Mouse (Mus musculus) ES-E14 (cell line): Measurements from ENCODE around the gene Zmynd19. TPM values are rescaled to one million over a fixed set of nuclear protein-coding genes. Genes with fewer than 3 reads are reported as not detected.

Source experiments
- DNase-seq: peaks from one replicate; pipeline ENCODE4 v3.0.0-alpha.2; 2013; ENCODE audit warnings: low read depth, low spot score
- H3K27ac ChIP-seq: 2 replicates; pipeline ENCODE4 v1.5.1; 2012; ENCODE audit warnings: low read depth, mild to moderate bottlenecking, low read length, moderate library complexity, mixed read lengths; ENCODE audit not compliant: poor library complexity, insufficient read depth, severe bottlenecking
- H3K36me3 ChIP-seq: 2 replicates; pipeline ENCODE4 v1.6.1; 2012; ENCODE audit warnings: mild to moderate bottlenecking, low read length, moderate library complexity, mixed read lengths; ENCODE audit not compliant: control insufficient read depth, poor library complexity, insufficient read depth, severe bottlenecking
- H3K4me1 ChIP-seq, 2 experiments: fragments of 150-350 bp in 1 of 2; sonication (generic) in 1 of 2; 2 replicates each; pipeline ENCODE4 v1.6.1; 2012; ENCODE audit warnings: low read length in 2 of 2, mild to moderate bottlenecking in 1 of 2, mixed read lengths in 1 of 2; ENCODE audit not compliant: control insufficient read depth in 2 of 2, insufficient read depth in 2 of 2, poor library complexity in 1 of 2
- H3K4me3 ChIP-seq, 2 experiments: fragments of 150-350 bp in 1 of 2; sonication (generic) in 1 of 2; 2 replicates each; pipeline ENCODE4 v1.5.1; 2012; ENCODE audit warnings: low read length in 2 of 2, low read depth in 1 of 2, mild to moderate bottlenecking in 1 of 2, mixed read lengths in 1 of 2; ENCODE audit not compliant: insufficient read depth in 1 of 2, poor library complexity in 1 of 2, severe bottlenecking in 1 of 2
- H3K9ac ChIP-seq: 2 replicates; pipeline ENCODE4 v1.6.1; 2012; ENCODE audit warnings: low read depth, mild to moderate bottlenecking, low read length, mixed read lengths; ENCODE audit not compliant: poor library complexity, insufficient read depth, severe bottlenecking
- H3K9me3 ChIP-seq: fragments of 150-350 bp; sonication (generic); 2 replicates; pipeline ENCODE4 v1.6.1; 2012; ENCODE audit warnings: low read depth, mild to moderate bottlenecking, low read length; ENCODE audit not compliant: control insufficient read depth, insufficient read depth
- CHD2 ChIP-seq: IDR thresholded peaks from 2 replicates; pipeline ENCODE4 v1.6.1; 2014; ENCODE audit warnings: mild to moderate bottlenecking, low read depth, low read length, inconsistent platforms
- HCFC1 ChIP-seq: IDR thresholded peaks from 2 replicates; pipeline ENCODE4 v1.6.1; 2012; ENCODE audit warnings: low read length, inconsistent platforms, borderline replicate concordance; ENCODE audit not compliant: insufficient read depth
- MAFK ChIP-seq: IDR thresholded peaks from 2 replicates; pipeline ENCODE4 v1.6.1; 2014; ENCODE audit warnings: mild to moderate bottlenecking, low read depth, low read length, inconsistent platforms; ENCODE audit not compliant: insufficient read depth
- ZC3H11A ChIP-seq: IDR thresholded peaks from 2 replicates; pipeline ENCODE4 v1.6.1; 2012; ENCODE audit warnings: low read depth, mild to moderate bottlenecking, inconsistent platforms, low read length, borderline replicate concordance
- ZNF384 ChIP-seq: IDR thresholded peaks from 2 replicates; pipeline ENCODE4 v1.6.1; 2012; ENCODE audit warnings: low read depth, low read length, inconsistent platforms
- in situ Hi-C, 2 experiments: fragments of 600-800 bp; cut with MboI; formaldehyde crosslinking; loops; one replicate each; pipeline ENCODE4 v1.15.1; 2025; ENCODE audit warnings: low sequenced_read_pairs in 2 of 2, inconsistent platforms in 1 of 2; ENCODE audit not compliant: unreplicated experiment in 2 of 2
- total RNA-seq: library from RNA; depleted of rRNA; stranded (reverse); fragments of 300-350 nt; gene quantifications from 2 replicates; pipeline ENCODE4 v1.2.3, GENCODE M21; 2012

The Zmynd19 gene
- total RNA-seq, 1 experiment = 50.2 TPM

GRCm38 (mm10) chr2:24918930-24919838 is 30.4 kb upstream of the Zmynd19 start, which contains the start of gene Ehmt1:
Gene Ehmt1 (minus strand): TSS chr2:24919614.
- TF ChIP-seq ZC3H11A (no peak), CHD2 (no peak), HCFC1 (no peak), MAFK (no peak), ZNF384 (no peak)
- DNase-seq = peak; percentile 70
- Histone ChIP-seq H3K9me3 (no peaks in the 10 kb centered on the region), H3K36me3 (no peaks in the 10 kb centered on the region), H3K9ac (peak within 1 kb of the TSS; percentile 89), H3K4me3 (peak within 1 kb of the TSS; percentile 74 to 99), H3K27ac (peak within 1 kb of the TSS; percentile 45), H3K4me1 (peaks cover 0 to 6% of the 10 kb centered on the region in 2 experiments; a peak in 2 of 4 replicates)
- in situ Hi-C loops = no loop called here

- Histone ChIP-seq H3K4me1 (peaks cover 0 to 5% of the 10 kb centered on the region in 2 experiments; a peak in 2 of 4 replicates), H3K9me3 (no peaks in the 10 kb centered on the region), H3K27ac (no peak overlapping the region; the same call in 1 of the 2 replicates), H3K36me3 (no peaks in the 10 kb centered on the region), H3K9ac (peak overlapping the region; percentile 78), H3K4me3 (peak overlapping the region; percentile 71 to 74)
- TF ChIP-seq MAFK (no peak), ZNF384 (no peak), CHD2 (no peak), ZC3H11A (no peak), HCFC1 (no peak)
- DNase-seq = no peak
- in situ Hi-C loops = no loop called here
Observed at GRCm38 (mm10) chr2:24919839-24920175, 29.8 kb upstream of the Zmynd19 start.

- Histone ChIP-seq H3K36me3 (peaks cover 4% of the 10 kb centered on the region; the same call in 1 of the 2 replicates), H3K9me3 (no peaks in the 10 kb centered on the region), H3K9ac (no peak overlapping the region), H3K4me3 (no peak overlapping the region), H3K27ac (no peak overlapping the region), H3K4me1 (peaks cover 1 to 7% of the 10 kb centered on the region in 2 experiments; a peak in 1 of 4 replicates)
- in situ Hi-C loops = no loop called here
- no peak for DNase-seq
- TF ChIP-seq CHD2 (no peak), MAFK (no peak), HCFC1 (no peak), ZC3H11A (no peak), ZNF384 (no peak)
Observed at GRCm38 (mm10) chr2:24923561-24923960, 26.0 kb upstream of the Zmynd19 start.

DNA sequence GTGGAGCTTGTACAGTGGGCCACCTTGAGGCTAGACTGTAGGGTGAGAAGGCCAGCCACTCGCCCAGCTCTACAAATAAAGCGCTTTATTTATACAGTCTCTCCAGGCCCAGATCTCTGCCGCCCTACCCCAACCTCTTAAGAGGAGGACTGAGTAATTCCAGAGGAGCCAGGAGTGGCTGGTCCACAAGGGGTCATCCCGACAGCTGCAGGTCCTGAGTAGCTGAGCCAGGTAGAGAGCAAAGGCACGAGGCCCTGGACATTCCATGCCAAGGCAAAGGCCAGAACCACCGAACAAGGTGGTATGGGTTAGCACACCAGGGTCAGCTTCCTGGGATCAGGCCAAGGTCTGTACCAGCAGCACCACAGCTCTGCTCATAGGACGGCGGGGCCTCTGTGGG is 24.3 kb upstream of the Zmynd19 start:
- Histone ChIP-seq H3K9ac (no peak overlapping the region), H3K9me3 (no peaks in the 10 kb centered on the region), H3K36me3 (peaks cover 4% of the 10 kb centered on the region; the same call in 1 of the 2 replicates), H3K4me3 (no peak overlapping the region), H3K27ac (no peak overlapping the region), H3K4me1 (peaks cover 1 to 12% of the 10 kb centered on the region in 2 experiments; a peak in 1 of 4 replicates)
- no peak for TF ChIP-seq CHD2
- TF ChIP-seq ZC3H11A = no peak
- no peak for TF ChIP-seq HCFC1
- TF ChIP-seq ZNF384 = no peak
- TF ChIP-seq MAFK = no peak
- no peak for DNase-seq
- in situ Hi-C loops = no loop called here
